Mouse (Mus musculus) mature B cell (primary cell): ENCODE measurements around the gene Myo1h.

ENCODE experiments used
- in situ Hi-C: fragments of 300-500 bp; cut with MboI; formaldehyde crosslinking; loops from 2 replicates; pipeline ENCODE4 v1.14.3; 2019

Gene Myo1h

GRCm38 (mm10) chr5:114359586-114359985, 70.6 kb downstream of the Myo1h start:
- in situ Hi-C loops, result no loop called here

- in situ Hi-C loops, result no loop called here
These were observed 72.0 kb downstream of the Myo1h start for GRCm38 (mm10) chr5:114360968-114361367.

GRCm38 (mm10) chr5:114365043-114365752, 76.2 kb downstream of the Myo1h start:
- in situ Hi-C loops, result no loop called here

GRCm38 (mm10) chr5:114368121-114368520, 79.2 kb downstream of the Myo1h start:
- in situ Hi-C loops, result no loop called here

GRCm38 (mm10) chr5:114368803-114369496, 80.0 kb downstream of the Myo1h start:
- in situ Hi-C loops, result no loop called here

GRCm38 (mm10) chr5:114369921-114370320, 81.0 kb downstream of the Myo1h start:
- in situ Hi-C loops, result no loop called here

- in situ Hi-C loops, result no loop called here
These were observed 81.4 kb downstream of the Myo1h start for GRCm38 (mm10) chr5:114370371-114370776.

GRCm38 (mm10) chr5:114371331-114371730, 82.4 kb downstream of the Myo1h start:
- in situ Hi-C loops, result no loop called here

- in situ Hi-C loops, result no loop called here
These were observed 82.9 kb downstream of the Myo1h start for GRCm38 (mm10) chr5:114371731-114372473.

GRCm38 (mm10) chr5:114372565-114372964, 83.6 kb downstream of the Myo1h start:
- in situ Hi-C loops, result no loop called here

GRCm38 (mm10) chr5:114373174-114373573, 84.2 kb downstream of the Myo1h start:
- in situ Hi-C loops, result no loop called here

GRCm38 (mm10) chr5:114373581-114373980, 84.6 kb downstream of the Myo1h start:
- in situ Hi-C loops, result no loop called here

- in situ Hi-C loops, result no loop called here
These were observed 85.6 kb downstream of the Myo1h start for GRCm38 (mm10) chr5:114374409-114375213.

GRCm38 (mm10) chr5:114378177-114378920, 89.4 kb downstream of the Myo1h start:
- in situ Hi-C loops, result no loop called here

- in situ Hi-C loops, result no loop called here
These were observed 90.0 kb downstream of the Myo1h start for GRCm38 (mm10) chr5:114378936-114379335.

GRCm38 (mm10) chr5:114379763-114380162, 90.8 kb downstream of the Myo1h start:
- in situ Hi-C loops, result no loop called here

- in situ Hi-C loops, result no loop called here
These were observed 91.4 kb downstream of the Myo1h start, which contains the start of the genes Kctd10 and Ube3b for GRCm38 (mm10) chr5:114380209-114381012. TSS of gene Kctd10 (minus strand) at chr5:114380508. TSS of gene Ube3b (plus strand) at chr5:114380607.

- in situ Hi-C loops, result no loop called here
These were observed 92.0 kb downstream of the Myo1h start for GRCm38 (mm10) chr5:114381013-114381351.

- in situ Hi-C loops, result no loop called here
These were observed 94.4 kb downstream of the Myo1h start for GRCm38 (mm10) chr5:114383184-114383904.

GRCm38 (mm10) chr5:114384448-114384847, 95.5 kb downstream of the Myo1h start:
- in situ Hi-C loops, result no loop called here
